Mouse (Mus musculus) liver, postnatal 0 days (tissue): Measurements from ENCODE around the gene Acss2. TPM values are rescaled to one million over a fixed set of nuclear protein-coding genes. Genes with fewer than 3 reads are reported as not detected.
"Not testable (repeated sequence)": the region's sequence is repeated elsewhere in the genome, so short reads cannot be mapped to it uniquely, and the experiment has no call there.

Experiments
- ATAC-seq: fragments of 200-750 bp; cut with Nextera tagmentation; 2 replicates; pipeline ENCODE4 v1.8.0; 2017; ENCODE audit warnings: mild to moderate bottlenecking, moderate library complexity
- DNase-seq: peaks from one replicate; pipeline ENCODE4 v3.0.0-alpha.2; 2016
- H3K27ac ChIP-seq: fragments of 300-500 bp; sonication (generic); 2 replicates; pipeline ENCODE4 v1.5.1; 2014; ENCODE audit warnings: antibody characterized with exemption, moderate library complexity, mild to moderate bottlenecking, low read depth
- H3K27me3 ChIP-seq: fragments of 300-500 bp; sonication (generic); 2 replicates; pipeline ENCODE4 v1.6.1; 2014; ENCODE audit warnings: low read length, control low read depth, mixed read lengths; ENCODE audit not compliant: insufficient read depth
- H3K36me3 ChIP-seq: fragments of 300-500 bp; sonication (generic); replicated peaks from 2 replicates; pipeline ENCODE4 v1.6.1; 2014; ENCODE audit warnings: mild to moderate bottlenecking, control low read depth, low read length, moderate library complexity, mixed read lengths; ENCODE audit not compliant: insufficient read depth
- H3K4me1 ChIP-seq: fragments of 300-500 bp; sonication (generic); 2 replicates; pipeline ENCODE4 v1.6.1; 2014; ENCODE audit warnings: antibody characterized with exemption, mild to moderate bottlenecking, control low read depth; ENCODE audit not compliant: insufficient read depth
- H3K4me2 ChIP-seq: fragments of 300-500 bp; sonication (generic); 2 replicates; pipeline ENCODE4 v1.6.1; 2014; ENCODE audit warnings: low read depth, mild to moderate bottlenecking, low read length, moderate library complexity, mixed read lengths
- H3K4me3 ChIP-seq: fragments of 300-500 bp; sonication (generic); 2 replicates; pipeline ENCODE4 v1.5.1; 2014; ENCODE audit warnings: low read depth, low read length
- H3K9ac ChIP-seq: fragments of 300-500 bp; sonication (generic); replicated peaks from 2 replicates; pipeline ENCODE4 v1.6.1; 2014; ENCODE audit warnings: mild to moderate bottlenecking, moderate library complexity
- H3K9me3 ChIP-seq: fragments of 300-500 bp; sonication (generic); 2 replicates; pipeline ENCODE4 v1.6.1; 2016; ENCODE audit warnings: mild to moderate bottlenecking, control low read depth, low read length, mixed read lengths
- CTCF ChIP-seq: sonication (generic); IDR thresholded peaks from 2 replicates; pipeline ENCODE4 v1.5.1; 2016; ENCODE audit warnings: antibody characterized with exemption, low read depth
- EP300 ChIP-seq: IDR thresholded peaks from 2 replicates; pipeline ENCODE4 v1.6.1; 2016; ENCODE audit warnings: antibody characterized with exemption, low read depth, mild to moderate bottlenecking
- WGBS: fragments of 180-500 bp; shearing (Covaris S2); extraction: QIAGEN DNeasy Blood & Tissue Kit; methylation state at CpG from one replicate; pipeline ENCODE4 v1.1.7; 2014; ENCODE audit not compliant: insufficient replicate concordance; 5-methylcytosine and 5-hydroxymethylcytosine counted together
- polyA plus RNA-seq: library from polyadenylated mRNA; unstranded; fragments of >200 nt; fragmentation: Nextera tagmentation; extraction: Ambion mirVana; gene quantifications from 2 replicates; pipeline ENCODE4 v1.2.1, GENCODE M21; 2015

Gene Acss2
- polyA plus RNA-seq, 1 experiment from 2014 or later = 7.5 TPM

GRCm38 (mm10) chr2:155603707-155604106, 86.0 kb downstream of the Acss2 start:
- DNase-seq (no peak), ATAC-seq (peak; percentile 58)
- 0 out of 2 replicates have a peak overlapping the region, but pooled peaks have one; percentile 87 for H3K27ac ChIP-seq
- no peaks in the 10 kb centered on the region for H3K36me3 ChIP-seq
- TF ChIP-seq CTCF = peak; percentile 72
- TF ChIP-seq EP300 = no peak
- H3K4me1 ChIP-seq = peaks cover 27% of the 10 kb centered on the region
- 81% methylated on average over 3 of the region's 3 CpGs for WGBS
- H3K4me3 ChIP-seq = no peak overlapping the region
- H3K9ac ChIP-seq = no peak overlapping the region
- H3K9me3 ChIP-seq = no peaks in the 10 kb centered on the region
- H3K27me3 ChIP-seq = no peaks in the 10 kb centered on the region
- H3K4me2 ChIP-seq = no peak overlapping the region

DNA sequence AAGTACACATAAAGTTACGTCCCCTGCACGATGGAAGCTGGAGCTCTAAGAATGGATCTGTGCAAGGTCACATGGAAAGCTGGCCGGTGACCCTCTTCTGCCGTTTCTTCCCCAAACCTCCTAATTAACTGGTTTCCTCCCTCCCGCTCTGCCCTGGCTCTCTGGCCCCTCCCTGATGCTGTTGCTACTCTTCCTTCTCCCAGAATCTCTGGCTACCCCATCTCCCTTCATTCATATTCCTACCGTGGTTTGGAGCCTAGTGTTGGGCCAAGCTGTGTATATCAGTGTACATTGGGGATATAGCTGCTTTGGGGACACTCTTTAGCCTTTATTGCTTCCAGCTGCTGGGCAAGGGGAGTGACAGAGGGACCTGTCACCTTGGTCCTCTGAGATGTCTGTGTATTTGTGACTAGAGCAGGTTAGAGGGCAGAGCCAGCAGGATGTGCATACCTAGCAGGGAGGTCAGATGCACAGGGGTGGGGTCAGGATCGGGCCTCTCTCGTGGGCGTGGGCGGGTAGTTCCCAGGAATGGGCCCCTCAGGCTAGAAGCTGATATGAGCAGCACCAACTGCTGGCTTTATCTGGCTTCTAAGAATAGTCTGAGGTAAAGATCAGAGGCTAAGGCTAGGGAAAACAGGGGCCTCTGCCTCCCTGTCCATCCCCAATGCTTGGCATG, 87.0 kb downstream of the Acss2 start:
- Histone ChIP-seq H3K36me3 (no peaks in the 10 kb centered on the region), H3K9me3 (no peaks in the 10 kb centered on the region), H3K4me2 (peak overlapping the region; percentile 72), H3K9ac (peak overlapping the region; percentile 57), H3K4me3 (peak overlapping the region; percentile 25), H3K4me1 (peaks cover 27% of the 10 kb centered on the region), H3K27me3 (no peaks in the 10 kb centered on the region), H3K27ac (peak overlapping the region; percentile 87)
- WGBS = 35% methylated on average over 10 of the region's 10 CpGs
- ATAC-seq = peak; percentile 90
- DNase-seq = peak; percentile 70
- no peak for TF ChIP-seq CTCF
- TF ChIP-seq EP300 = no peak; the same call in 1 of the 2 replicates

- H3K9me3 ChIP-seq, DNase-seq, H3K36me3 ChIP-seq, H3K27me3 ChIP-seq: not testable (repeated sequence)
- peak; percentile 82 for ATAC-seq
- Histone ChIP-seq H3K4me3 (peak overlapping the region; percentile 25), H3K27ac (peak overlapping the region; percentile 87), H3K4me2 (peak overlapping the region; percentile 72), H3K4me1 (peaks cover 27% of the 10 kb centered on the region), H3K9ac (peak overlapping the region; percentile 57)
- 53% methylated on average over 4 of the region's 4 CpGs for WGBS
Measured at GRCm38 (mm10) chr2:155605236-155605589, 87.5 kb downstream of the Acss2 start.

DNA sequence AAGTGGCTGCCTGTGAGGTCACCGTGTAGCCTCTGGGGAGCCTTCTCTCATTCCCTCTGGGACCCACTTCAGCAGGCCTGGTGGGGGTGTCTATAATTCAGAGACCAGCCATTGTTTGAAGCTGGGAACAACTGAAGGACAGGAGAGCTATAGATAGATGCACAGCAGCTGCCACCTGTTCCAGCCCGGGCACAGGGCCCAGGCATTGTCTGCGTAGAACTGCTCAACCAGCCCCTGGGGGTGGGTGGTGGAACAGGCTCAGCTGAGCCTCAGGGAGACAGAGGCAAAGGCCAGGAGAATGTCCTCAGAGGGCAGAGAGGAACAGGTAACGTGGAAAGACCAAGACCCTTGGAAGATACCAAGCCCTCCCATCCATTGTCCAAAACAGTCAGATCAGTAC, 88.6 kb downstream of the Acss2 start:
- Histone ChIP-seq H3K4me3 (no peak overlapping the region), H3K4me2 (no peak overlapping the region), H3K27me3 (no peaks in the 10 kb centered on the region), H3K4me1 (peaks cover 27% of the 10 kb centered on the region), H3K9me3 (no peaks in the 10 kb centered on the region), H3K36me3 (no peaks in the 10 kb centered on the region), H3K9ac (no peak overlapping the region), H3K27ac (peak overlapping the region; percentile 87; the same call in 1 of the 2 replicates)
- TF ChIP-seq EP300 = no peak
- no peak for TF ChIP-seq CTCF
- 71% methylated on average over 4 of the region's 4 CpGs for WGBS
- no peak for ATAC-seq
- no peak for DNase-seq

- Histone ChIP-seq H3K27me3 (peaks cover 7% of the 10 kb centered on the region; the same call in 1 of the 2 replicates), H3K9me3 (no peaks in the 10 kb centered on the region), H3K27ac (no peak within 1 kb of the TSS), H3K4me1 (peaks cover 11% of the 10 kb centered on the region), H3K9ac (no peak within 1 kb of the TSS), H3K4me3 (no peak within 1 kb of the TSS), H3K4me2 (no peak within 1 kb of the TSS), H3K36me3 (no peaks in the 10 kb centered on the region)
- DNase-seq (no peak), ATAC-seq (no peak)
- TF ChIP-seq CTCF (no peak), EP300 (no peak)
- 54% methylated on average over 4 of the region's 4 CpGs for WGBS
Measured at GRCm38 (mm10) chr2:155610978-155611377, 93.2 kb downstream of the Acss2 start, which contains the start of gene Myh7b. TSS of gene Myh7b (plus strand) at chr2:155611212.

DNA sequence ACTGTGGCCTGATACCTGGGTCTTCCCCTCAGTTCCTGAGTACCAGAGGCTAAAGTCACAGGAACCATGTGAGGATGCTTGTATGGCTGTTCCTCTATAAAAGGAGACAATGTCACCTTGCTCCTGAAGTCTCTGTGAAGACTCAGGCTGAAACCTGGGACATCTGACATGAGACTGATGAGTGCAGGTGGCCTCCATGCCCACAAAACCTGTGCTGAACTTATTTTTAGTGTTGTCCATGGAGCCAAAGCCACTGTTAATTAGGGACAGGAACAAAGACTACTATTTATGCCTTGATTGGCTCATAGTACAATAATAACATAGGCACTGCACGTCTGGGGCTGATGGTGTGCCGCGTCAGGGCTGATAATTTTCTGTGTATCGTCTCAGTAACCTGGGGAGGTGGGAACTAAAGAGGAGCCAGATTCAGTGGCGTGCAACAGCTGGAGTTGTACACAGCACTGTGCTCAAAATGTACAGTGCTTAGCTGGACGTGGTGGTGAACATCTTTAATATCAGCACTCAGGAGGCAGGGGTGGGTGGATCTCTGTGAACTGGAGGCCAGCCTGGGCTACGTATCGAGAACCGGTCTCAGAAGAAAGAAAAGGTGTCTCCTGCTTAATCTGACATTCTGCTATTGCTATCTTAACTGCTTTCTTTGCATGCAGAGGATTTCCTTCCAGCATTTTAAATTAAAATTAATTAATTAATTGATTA, 94.2 kb downstream of the Acss2 start:
- Histone ChIP-seq H3K27ac (no peak overlapping the region), H3K4me2 (no peak overlapping the region), H3K36me3 (no peaks in the 10 kb centered on the region), H3K9me3 (no peaks in the 10 kb centered on the region), H3K4me1 (peaks cover 6% of the 10 kb centered on the region), H3K4me3 (no peak overlapping the region), H3K9ac (no peak overlapping the region), H3K27me3 (peaks cover 7% of the 10 kb centered on the region; the same call in 1 of the 2 replicates)
- no peak for ATAC-seq
- TF ChIP-seq CTCF (no peak), EP300 (no peak)
- DNase-seq = no peak
- 83% methylated on average over 9 of the region's 9 CpGs for WGBS
